Mouse (Mus musculus) megakaryocyte-erythroid progenitor cell, adult 5-6 weeks (primary cell): ENCODE data around the gene Rpl28. TPM values are rescaled to one million over a fixed set of nuclear protein-coding genes. Genes with fewer than 3 reads are reported as not detected.

Experiments
- ATAC-seq: replicated peaks from 2 replicates; pipeline ENCODE4 v1.8.0; 2016; ENCODE audit warnings: mild to moderate bottlenecking, inconsistent platforms; ENCODE audit not compliant: severe bottlenecking, poor library complexity, low FRiP score, low TSS enrichment
- total RNA-seq, 2 experiments: library from RNA; stranded (forward) in 1 of 2; stranded (reverse) in 1 of 2; fragments of 200-1000, 215-1000 nt in 1 of 2; fragments of >200 nt in 1 of 2; fragmentation: Nextera tagmentation in 1 of 2; gene quantifications; 2 replicates each; pipeline ENCODE4 v1.2.3; 2014 to 2017

Gene Rpl28
- total RNA-seq (2014; fragmentation: Nextera tagmentation), result 3,204 and 3,219 TPM in 2 replicates
- 676 and 1,069 TPM in 2 replicates for total RNA-seq (2017)

DNA sequence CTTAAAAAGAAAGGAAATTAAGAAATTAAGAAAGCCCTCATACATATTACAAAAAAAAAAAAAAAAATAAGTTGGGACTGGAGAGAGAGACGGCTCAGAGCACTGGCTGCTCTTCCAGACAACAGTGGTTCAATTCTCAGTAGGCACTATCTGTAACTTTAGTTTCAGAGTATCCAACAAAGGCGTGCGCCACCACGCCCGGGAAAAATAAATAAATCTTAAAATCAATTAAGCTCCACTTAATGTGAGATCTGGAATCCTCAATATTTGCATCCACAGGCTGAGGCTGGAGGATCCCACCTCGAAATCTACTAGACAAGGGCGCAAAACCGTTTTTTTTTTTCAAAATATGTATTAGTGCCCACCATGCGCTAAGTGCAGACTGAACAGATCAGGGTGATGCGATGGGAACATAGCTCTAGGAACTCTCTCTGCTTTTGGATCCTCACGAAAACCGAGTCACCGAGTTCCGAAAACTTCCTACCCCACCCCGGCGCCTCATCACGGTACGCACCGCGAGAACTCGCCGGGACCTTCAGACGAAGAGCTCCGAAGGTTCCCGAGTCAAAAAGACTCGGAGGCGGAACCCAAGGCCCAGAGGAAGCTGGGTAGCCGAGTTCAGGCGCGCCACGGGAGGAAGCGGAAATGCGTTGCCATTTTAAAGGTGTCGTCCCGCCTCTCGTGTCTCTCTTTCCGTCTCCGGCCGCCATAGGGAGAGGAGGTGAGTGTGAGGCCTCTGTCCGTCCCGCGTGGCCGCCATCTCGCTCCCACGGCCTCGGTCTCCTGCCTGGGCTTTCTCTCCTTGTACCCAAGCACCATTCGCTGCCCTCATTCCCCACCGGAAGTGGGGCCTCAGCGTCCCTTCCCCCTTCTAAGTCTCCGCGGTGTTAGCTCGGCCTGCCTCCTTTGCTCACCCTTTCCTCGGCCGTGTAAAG is at the start of gene Rpl28:
TSS of gene Rpl28 (plus strand) at position 597 of the 935 bp plus-strand sequence.
- ATAC-seq, result peak; percentile 85

DNA sequence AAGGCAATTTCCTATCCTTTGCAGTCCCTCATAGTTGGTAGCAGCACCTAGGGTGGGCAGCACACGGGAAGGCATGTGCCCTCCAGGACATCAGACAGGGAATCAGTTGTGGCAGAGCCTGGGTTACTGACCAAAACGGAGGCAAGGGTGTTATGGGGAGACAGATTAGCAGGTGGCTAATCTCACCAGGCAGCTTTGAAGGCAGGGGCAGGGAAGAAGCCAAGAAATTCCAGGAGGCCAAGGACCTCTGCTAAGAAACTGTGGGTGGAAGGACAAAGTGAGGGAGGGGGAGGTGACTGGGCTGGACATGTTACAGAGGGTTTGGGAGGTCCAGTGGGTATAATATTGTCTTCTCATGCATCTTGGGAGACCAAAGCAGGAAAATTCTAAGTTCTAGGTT is 49.3 kb upstream of the Rpl28 start:
- no peak for ATAC-seq

DNA sequence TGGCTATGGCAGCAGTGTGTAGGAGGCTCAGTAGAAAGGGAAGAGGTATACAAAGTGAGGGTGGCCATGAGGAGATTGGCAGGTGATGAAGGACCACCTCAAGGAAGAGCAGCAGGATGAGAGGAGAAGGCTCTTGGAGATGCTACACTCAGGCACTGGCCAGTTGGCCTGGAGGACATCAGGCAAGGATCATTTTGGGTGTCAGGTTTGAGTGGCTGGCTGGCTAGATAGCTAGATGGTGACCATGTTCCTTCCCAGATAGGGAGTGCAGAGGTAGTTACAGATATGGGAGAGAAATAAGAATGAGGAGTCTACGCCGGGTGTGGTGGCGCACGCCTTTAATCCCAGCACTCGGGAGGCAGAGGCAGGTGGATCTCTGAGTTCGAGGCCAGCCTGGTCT is 47.8 kb upstream of the Rpl28 start:
- no peak for ATAC-seq

DNA sequence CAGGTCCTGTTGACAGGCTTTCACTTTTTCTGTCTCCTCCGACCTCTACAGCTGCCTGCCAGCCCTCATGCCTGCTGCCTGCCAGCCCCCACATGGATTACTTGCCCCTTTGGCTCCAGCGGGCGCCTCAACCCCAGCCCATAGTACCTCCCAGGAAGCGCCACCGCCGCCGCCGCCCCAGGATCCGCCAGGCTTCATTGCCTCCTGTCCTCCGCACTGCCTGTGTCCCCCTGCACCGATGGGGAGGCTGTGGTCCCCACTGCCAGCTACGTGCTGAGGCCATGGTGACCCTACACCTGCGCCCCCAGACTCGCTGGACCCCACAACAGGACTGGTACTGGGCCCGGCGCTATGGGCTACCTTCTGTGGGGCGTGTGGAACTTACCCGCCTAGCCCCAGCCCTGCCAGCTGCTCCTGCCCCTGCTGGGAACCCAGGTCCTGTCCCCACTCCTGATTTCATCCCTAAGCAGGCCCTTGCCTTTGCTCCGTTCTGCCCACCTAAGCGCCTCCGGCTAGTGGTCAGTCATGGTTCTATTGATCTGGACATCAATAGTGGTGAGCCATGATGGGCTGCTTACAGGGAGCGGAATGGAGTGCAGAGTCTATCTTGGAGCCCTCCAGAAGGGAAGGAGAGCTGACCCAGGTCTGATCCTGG is 46.2 kb upstream of the Rpl28 start:
- ATAC-seq, result no peak

DNA sequence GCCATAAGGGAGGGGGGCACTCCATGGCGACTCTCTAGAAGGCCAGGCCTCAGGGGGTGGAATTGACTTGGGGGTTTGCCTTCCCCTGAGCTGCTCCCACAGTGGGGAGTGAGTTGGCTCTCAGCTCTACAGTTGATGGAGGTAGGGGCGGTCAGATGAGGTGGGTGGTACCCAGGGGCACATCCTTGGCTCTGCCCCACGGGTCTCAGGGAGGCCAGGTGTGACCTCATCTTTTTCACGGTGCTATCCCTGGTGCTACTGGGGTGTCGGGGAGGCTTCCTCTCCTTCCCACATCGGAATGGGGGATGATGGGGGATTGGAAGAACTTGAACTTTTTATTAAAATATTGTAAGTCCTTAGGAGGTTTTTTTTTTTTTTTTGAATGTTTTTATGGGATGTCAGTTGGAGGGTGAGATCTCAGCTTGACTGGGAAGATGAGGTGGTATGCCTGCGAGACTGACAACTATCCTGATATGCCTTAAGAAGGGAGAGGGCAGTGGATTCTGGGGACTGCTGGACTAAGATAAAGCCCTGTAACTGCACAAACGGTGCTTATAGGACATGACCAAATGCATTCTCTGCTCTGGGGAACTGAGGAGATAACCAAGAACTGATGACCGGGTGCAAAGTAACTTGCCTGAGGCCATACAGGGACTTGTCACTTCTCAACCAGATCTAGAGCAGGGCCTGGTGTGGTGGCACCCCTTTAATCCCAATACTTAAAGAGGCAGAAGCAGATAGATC is 45.3 kb upstream of the Rpl28 start:
- ATAC-seq, result peak; percentile 64

DNA sequence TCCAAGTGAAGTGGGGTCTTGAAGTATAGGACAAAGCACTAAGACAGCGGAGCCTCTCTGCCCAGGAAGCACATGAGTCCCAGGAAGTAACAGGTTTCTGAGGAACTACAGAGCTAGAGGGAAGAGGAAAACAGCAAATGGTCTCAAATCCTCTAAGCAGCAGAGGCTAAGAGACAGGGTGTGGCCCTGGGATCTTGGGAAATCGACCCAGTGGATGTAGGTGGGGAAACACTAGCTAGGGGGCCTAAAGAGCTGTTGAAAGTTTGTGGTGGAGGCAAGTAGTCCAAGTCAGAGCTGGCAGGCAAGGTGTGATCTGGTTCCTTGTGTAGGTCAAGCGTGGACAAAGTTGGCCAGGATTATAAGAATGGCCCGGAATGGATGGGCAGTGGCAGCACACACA is 44.4 kb upstream of the Rpl28 start:
- no peak for ATAC-seq

DNA sequence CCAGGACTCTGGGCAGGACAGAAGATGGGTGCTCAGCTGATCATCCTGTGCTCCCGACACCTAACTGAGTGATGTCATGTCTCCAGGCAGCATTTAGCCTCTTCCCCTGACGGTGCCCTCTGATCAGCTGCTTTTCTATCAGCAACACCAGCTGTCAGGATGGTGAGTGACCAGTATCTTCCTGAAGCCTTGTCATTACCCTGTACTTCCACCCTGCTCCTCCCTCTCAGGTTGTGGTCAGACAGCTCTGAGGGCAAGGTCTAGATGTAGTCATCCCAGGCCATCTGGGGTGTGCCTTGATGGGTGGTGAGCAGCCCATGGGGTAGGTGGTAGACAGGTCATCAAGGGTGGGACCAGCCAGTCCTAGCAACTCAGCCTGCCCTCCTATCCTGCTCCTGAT is 43.5 kb upstream of the Rpl28 start:
- ATAC-seq, result no peak

DNA sequence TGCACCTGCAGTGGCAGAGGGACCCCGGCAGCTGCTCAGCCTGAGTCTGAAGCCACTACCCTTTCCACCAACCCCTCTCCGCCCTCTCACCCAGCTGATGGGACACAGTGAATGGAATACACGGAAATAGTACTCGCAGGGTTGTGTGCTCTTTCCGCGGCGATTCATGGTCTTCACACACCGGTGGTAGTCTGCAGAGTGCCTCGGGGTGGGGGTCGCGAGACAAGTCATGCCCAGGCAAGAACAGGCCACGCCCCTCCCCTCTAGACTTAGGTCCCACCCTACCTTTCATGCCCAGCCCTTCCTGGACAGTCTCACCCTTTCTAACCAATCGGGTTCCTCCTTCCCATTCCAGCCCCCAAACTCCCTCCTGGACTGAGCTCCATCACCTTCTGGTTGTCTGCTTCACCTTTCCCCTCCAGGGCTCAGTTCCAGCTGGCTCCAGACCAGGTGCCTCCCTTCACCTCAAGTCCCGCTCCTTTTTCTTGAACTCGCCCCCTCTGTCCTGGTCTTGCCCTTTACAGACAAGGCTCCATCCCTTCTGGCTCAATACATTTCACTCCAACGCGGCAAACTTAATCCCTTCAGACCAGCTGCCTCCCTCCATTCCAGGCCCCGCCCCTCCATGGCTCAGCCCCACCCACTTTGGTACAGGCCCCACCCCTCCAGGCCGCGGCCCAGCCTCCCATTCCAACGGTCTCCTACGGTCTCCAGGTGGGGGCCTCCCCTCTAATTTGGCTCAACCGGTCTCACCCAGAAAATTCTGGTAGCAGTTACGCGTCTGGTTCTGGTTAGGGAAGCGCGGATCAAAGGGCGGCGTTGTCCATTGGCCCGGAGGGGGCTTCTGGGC is 40.5 kb upstream of the Rpl28 start:
- peak; percentile 56 for ATAC-seq

DNA sequence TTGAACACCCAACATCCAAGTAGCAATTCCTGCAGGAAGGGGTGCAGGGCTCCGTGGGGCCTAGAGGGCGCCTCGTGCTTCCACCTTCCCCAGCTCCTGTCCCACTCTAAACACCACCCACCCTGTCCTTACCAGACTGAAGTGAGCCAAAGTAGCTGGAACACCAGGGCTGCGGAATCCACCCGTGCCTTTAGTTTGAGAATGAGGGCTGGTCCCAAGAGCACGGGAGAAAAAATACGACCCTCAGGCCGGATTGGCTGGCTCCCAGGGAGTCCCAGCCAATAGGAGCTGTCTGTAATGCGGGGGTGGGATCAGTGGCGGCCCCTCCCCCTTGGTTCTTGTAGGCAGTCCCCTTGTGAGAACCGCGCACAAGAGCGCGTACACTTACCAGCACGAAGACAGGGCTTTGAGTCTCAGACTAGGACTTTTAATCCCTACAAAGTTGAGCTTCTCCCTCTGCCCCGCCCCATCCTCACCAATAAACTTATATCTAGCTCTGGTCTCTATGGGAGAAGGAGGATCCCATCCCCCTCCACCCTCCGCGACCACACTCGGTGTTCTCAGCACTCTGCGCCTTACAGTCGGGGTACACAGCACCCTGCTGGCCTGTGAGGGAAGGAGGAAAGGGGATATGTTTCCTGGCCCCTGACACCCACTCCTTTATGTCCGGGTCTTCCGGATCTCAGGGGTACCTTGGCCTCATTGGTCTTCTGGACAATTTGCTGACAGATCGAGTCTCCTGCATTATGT is 39.7 kb upstream of the Rpl28 start, which contains the start of gene Cox6b2:
TSS of gene Cox6b2 (minus strand) at position 274 of the 750 bp plus-strand sequence.
- ATAC-seq, result peak; percentile 75

DNA sequence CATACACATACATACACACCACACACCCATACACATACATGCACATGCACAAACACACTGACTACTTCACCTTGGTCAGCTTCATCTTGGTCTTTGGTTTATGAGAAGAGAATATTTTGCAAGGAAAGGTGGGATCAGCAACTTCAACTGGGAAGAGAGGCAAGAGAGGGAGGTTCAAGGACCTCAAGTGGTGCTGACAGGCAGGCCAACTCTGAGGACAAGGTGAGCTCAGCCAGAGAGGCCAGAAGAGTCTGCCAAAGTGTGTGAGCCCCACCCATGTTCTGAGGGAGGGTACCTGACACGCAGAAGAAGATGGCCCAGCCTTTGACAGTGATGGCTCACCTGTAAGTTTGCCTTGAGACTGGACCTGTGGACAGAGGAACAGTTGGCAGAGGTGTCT is 33.0 kb upstream of the Rpl28 start:
- no peak for ATAC-seq

DNA sequence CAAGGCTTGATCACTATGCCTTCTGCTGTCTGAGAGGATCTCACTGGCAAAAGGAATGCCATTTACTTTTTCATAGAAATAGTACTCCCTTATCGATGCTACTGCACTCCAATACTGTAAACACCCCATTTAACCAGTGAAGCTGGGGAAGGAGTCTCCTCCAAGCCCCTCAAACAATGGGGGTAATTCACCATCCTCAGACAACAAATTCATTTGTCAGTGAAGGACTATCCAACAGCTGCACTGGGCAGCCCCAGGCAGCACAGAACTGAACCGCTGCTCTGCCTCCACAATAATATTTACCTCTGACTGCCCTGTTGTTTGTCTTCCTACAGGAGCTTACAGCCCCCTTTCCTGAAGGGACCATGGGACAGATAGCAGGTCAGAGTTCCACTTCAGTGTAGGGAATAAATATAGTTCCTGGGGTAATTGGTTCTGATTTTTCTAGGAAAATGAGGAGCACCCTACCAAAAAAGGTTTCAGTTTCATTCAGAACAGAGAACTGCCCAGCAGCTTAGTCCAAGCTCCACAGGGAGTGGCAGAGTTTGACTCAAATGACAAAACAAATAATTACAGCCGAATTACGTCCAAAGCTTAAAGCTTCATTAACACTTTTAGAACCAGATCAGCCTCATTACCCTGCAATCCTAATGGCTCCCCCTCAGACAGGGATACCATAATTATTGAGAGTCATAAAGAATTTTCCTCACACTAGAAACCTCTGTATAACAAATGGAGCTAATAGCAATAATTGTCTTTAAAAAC is 27.5 kb upstream of the Rpl28 start:
- no peak for ATAC-seq

DNA sequence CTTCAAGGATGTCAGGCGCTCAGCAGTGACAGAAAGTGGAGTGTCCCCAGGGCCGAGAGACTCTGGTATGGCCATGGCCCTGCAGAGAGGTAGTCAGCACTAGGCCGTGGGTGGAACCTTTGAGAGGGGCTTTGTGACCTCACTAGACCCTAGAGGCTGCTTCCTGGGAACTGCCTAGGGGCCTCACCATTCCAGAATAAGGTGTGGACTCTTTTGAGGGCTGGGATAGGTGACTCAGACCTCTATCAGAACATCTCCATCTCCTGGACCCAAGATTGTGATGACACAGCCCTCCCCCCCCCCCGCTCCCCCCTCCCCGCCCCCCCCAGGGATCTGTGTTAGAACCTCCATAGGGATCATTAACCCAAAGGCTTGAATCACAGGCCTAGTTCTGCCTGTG is 21.5 kb upstream of the Rpl28 start, which contains the start of gene Fam71e2:
TSS of gene Fam71e2 (minus strand) at position 101 of the 400 bp plus-strand sequence.
- no peak for ATAC-seq

DNA sequence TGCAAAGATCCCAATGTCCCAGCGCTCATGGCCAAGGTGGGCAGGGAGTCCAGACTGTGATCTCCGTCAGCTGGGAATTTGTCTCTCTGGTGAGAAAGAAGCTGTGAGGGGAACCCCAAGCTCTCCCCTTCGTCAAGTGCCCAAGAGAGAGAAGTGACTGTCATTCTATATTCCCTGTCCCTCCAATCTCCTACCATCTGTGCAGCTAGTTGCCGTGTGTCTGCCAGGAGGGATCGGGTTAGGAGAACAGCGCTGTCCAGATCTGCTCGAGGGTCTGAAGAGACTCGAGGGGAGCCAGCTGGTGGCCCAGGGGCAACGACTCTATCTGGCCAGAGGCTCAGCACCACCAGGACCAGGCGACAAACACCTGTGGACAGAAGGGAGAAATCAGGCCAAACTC is 16.5 kb upstream of the Rpl28 start:
- no peak for ATAC-seq

DNA sequence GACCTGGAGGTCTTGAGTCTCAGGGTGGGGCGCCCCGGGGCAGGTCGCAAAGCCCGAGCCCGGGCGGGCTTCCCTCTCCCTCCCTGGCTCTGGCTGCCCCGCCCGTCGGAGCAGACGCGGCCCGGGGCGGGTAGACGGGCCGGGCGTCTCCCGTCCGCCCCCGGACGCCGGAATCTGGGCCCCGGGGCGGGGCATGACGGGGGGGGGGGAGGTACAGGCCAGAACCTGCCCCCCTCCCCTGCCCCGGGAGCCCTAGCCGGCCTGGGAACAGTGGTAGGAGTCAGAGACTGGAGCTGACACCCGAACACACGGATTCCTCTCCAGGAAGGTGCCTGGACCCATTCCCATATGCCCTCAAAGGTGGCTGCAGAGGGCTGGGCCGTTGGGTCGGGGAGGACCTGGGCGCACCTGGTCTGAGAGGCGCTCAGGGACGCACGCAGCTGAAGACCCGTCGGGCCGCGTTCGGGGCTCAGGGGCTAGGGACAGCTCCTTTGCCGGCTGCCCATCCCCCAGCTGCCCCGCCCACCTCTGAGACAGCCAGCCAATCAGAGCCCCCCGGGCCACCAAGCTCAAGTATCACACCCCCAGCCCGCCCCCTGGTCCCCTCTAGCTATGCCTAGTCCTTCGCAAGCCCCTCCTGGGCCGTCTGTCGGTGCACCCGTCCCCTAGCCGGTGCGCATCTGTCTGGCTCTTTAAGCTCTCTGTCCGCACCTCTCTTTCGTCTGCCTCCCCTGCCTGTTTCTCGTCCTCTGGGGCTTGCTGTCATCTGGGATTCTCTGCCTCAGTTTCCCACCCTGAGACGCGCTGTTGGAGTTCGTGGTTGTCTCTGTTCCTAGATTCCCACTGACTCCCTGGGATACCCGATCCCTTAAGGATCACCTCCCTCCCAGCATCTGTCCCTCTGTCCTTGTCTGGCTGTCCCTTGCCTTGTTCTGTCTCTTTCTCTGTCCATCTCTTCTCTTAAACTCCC is 15.5 kb upstream of the Rpl28 start:
- peak; percentile 38 for ATAC-seq

DNA sequence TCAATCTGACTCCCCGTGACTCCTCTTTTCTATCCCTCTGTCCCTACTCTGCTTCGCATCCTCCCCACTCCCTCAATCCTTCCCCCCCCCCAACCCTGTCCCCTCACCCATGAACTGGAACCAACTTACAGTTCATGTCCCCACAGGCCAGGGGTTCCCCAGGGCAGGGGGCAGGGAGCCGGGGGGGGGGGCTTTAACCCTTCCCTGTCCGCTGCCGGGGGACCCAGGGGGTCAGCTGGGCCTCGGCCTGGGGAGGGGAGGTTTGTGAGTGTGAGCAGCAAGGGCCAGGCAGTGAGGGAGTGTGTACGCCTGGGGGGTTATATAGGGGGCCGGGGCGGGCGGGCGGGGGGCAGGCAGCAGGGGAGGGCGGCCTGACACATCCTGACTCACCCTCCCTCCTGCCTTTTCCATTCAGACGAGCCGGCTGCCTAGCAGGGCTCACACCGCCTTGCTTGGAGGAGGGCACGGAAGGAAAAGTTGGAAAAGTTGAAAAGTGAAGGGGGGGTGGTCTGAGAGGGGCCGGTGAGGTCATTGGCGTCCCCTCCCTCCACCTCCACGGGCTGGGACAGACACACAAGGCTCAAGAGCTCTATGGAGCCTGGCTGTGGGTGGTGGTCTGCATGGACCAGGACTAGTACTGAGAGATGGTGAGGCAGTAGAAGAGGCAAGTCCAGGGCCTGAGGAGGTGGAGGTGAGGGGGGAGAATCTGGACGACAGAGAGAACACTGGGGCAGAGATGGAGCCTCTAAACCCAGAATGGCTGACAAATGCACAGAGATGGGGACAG is 14.6 kb upstream of the Rpl28 start:
- ATAC-seq, result no peak

DNA sequence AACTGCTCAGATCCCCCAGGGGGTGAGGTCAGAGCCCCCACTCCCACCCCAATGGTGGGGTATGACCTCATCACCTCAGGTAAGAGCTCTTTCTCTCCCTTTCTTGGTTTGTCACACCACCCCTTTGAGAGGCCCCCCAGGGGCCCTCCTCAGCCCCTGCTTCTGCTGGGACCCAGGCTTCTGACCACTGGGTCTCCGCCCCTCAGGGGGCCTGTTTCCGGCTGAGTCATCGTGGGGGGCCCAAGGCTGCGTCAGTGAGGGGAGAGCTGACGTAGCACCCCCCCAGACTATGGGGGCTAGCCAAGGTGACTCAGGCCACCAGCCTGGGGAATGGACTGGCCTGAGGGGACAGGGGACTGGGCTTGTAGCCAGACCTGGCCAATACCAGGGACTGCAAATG is 12.8 kb upstream of the Rpl28 start:
- ATAC-seq, result no peak
